Mouse (Mus musculus) common myeloid progenitor, adult 5-6 weeks (primary cell): Measurements from ENCODE around the gene Zfp719. TPM values are rescaled to one million over a fixed set of nuclear protein-coding genes. Genes with fewer than 3 reads are reported as not detected.

Experiments
- ATAC-seq: replicated peaks from 2 replicates; pipeline ENCODE4 v1.8.0; 2016; ENCODE audit warnings: low read depth, mild to moderate bottlenecking, moderate TSS enrichment, inconsistent platforms; ENCODE audit not compliant: poor library complexity, severe bottlenecking
- total RNA-seq: library from RNA; stranded (forward); fragments of 200-1000, 187-1606 nt; gene quantifications from 2 replicates; pipeline ENCODE4 v1.2.3, GENCODE M21; 2017

Zfp719 gene
- total RNA-seq, result 7.8 and 8.1 TPM in 2 replicates

DNA sequence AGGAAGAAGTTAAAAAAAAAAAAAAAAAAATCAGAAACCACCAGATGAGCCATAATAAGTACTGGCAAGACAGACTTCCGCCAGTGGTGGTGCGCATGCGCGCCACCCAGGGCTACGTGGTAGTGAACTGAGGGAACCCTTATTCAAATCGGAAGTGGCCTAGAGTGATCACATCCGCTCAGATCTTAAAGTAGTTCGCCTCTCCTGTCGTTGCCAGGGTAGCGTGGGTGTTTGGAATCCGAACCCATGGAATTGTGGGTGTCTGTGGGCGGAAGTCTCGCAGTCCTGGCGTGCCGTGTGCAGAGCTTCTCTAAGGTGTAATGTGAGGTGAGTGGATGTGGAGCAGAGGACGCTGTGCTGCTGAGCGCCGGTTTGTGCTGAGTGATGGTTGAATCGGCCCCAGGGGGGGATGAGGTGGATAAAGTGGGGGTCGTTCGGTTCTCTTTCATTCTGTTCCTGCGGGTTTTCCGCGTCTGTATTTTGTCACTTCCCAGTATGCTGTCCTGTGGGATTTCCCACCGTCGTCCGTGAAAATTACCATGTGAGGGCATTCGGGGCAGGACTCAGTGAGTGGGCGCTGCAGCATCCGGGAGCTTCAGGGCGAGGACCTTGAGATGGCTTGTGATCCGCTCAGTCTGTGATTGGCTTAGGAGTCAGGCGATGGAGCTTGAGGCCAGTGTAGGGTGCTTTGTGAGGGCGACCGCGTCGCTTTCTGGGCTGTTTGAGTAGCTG lies at the start of gene Zfp719:
Gene Zfp719 (plus strand): TSS at position 171 of the 732 bp plus-strand sequence.
- ATAC-seq, result peak; percentile 98

DNA sequence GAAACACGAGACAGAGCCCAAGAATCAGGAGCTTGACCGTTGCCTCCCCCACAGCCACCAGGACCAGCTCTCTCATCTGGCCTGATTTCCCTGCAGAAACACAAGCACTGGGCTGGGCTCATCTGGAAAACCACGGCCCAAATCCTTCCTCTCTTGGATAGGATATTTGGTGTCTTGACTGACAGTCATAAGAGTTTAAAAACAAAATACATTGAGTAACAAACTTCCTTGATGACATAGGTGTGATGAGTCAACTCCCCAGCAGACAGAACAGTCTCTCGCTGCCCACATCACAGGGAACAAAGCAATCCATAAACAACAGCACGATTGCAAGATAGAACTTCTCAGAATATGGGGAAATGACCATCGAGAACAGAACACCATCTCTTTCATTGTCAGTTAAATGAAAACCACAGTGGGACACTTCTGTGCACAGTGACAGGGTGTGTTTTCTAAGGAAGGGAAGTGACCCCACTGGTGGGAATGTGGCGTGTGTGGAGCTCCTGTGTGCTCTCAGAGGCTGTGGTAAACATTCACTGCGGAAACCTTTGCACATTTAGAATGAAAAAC lies 49.1 kb upstream of the Zfp719 start:
- ATAC-seq, result peak; percentile 65

GRCm38 (mm10) chr7:43532936-43533505 lies 46.4 kb upstream of the Zfp719 start:
- peak; percentile 88 for ATAC-seq

DNA sequence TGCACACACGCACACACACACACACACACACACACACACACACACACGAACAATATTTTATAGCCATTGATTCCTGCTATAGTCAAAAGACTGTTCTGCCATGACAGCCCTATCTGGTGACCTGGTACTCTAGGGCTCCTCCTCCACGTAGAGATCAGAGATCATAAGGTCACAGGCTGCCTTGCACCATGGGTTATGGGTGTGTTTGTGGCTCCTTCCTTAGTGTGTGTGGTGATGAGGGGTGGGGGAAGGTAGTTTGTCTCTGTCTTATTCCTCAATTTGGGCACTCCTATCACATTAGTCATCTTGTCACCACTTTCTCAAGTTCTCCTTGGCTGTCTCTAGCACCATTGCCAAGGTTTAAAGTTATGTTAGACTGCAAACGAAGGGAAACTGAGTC lies 40.9 kb upstream of the Zfp719 start:
- no peak for ATAC-seq

GRCm38 (mm10) chr7:43544225-43544977 lies 35.0 kb upstream of the Zfp719 start, which contains the start of gene Cd33:
Gene Cd33, minus strand, starts transcription at chr7:43544428.
- peak; percentile 77 for ATAC-seq

- peak; percentile 68 for ATAC-seq
Measured at GRCm38 (mm10) chr7:43545656-43546545, 33.5 kb upstream of the Zfp719 start.

DNA sequence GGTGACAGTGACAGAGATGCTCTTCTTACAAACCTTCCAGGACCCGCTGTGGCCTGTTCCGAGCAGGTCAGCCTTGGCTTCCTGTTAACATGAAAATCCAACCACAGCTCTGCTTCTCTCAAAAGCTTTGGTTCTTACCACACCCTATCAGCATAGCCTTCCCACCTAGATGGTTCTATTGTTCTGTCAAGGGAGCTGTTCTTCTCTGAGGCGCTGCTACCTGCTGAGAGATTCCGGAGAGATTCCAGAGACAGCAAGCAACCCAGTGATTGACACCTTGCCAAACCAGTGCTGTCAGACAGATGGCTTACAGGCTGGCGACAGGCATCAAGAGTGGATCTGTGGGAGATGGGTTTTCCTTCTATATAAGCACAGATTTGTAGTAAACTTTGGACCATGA lies 31.7 kb upstream of the Zfp719 start:
- ATAC-seq, result no peak

DNA sequence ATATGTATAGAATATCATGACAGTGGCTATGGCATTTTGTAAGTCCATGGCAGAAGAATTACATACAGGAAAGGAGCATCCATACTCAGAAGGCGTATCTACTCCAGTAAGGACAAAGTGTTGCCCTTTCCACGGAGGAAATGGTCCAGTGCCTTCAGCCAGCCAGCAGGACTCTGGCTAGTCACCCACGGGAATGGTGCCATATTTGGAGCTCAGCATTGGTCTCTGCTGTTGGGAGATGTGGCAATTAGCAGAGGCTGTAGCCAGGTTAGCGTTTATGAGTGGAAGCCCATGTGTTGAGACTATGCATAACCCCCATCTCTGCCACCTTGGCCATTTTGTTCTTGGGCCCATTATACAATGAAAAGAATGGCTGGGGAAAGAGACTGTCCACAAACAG lies 31.2 kb upstream of the Zfp719 start:
- ATAC-seq, result no peak

DNA sequence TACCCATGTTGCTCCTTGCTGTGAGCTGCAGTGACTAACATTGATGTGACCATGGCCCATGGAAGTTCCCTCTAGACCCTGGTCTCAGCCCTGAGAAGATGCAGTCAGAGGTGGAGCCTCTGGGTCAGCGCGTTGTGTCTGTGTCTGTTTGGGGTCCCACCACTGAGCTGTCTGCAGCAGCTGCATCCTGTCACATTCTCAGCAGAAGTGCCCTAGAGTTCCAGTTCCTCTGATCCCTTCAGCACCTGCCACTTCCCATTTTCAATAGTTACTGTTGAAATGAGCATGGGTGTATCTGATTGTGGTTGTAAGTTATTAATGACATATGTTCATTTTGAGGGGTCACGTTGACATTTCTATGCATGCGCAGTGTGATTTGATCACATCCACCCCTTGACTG lies 26.3 kb upstream of the Zfp719 start:
- ATAC-seq, result peak; percentile 79

DNA sequence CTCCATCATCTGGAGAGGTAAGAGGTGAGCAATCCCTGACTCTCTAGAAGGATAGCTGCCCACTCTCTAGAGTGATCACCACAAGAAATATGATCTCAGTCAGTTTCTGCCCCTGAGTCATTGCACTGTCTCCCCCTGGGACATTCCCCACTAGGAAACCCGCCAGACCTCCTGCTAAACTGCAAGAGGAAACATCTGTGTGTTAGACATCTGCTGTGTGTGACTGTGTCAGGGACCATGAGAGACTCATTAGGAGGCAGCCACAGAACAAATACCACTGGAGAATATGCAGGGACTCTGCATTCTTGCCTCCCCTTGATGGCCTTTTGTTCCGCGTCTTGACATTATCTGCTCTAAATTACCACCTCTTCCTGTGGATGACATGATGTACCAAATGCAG lies 24.9 kb upstream of the Zfp719 start:
- peak; percentile 80 for ATAC-seq

- no peak for ATAC-seq
Measured at GRCm38 (mm10) chr7:43555351-43555750, 24.1 kb upstream of the Zfp719 start.

DNA sequence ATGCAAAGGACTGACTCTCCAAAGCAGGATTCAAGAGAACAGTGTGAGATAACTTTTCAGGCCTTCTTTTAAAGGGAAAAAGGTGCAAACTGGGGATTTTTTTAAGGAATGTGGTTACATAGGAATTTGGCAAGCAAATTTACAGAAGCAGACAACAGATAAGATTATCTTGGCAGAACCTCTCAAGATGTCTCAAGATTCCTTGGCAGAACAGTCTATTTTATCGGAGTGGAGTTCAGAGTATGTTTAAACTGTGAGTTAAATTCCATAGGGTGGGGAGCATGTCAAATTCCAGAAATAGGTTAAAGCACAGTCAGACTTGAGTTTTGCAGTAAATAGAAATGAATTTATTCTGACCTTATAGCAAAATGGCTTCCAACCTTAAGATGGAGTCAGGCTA lies 22.5 kb upstream of the Zfp719 start:
- no peak for ATAC-seq

DNA sequence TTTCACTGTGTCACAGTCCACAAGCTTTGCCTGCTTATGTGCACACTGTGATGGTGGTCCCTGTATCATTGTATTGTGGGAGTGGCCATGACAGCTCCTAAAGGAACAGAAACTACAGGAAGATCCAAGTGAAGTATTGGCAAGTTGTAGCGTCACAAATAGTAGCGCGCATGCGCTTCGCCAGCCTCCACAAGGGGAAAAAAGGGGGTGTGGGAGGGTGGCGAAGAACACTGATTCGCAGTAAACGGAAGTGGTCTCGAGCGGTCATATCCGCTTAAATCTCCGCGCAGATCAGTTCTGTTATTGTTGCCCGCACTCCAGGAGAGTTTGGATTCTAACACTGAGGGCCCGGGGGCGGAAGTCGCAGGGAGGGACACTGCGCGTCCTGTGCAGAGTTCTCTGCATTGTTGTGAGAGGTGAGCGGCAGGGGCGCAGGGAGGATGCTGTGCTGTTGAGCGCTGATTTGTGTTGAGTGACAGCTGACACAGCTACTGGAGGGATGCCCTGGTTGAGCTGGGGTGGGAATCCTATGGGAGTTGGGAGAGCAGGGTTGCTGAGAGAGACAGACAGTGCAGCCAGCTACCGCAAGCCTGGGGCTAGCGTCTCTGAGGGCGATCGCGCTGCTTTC lies 17.3 kb upstream of the Zfp719 start, which contains the start of gene Zfp658:
Gene Zfp658 (plus strand): TSS at position 251 of the 628 bp plus-strand sequence.
- peak; percentile 85 for ATAC-seq

DNA sequence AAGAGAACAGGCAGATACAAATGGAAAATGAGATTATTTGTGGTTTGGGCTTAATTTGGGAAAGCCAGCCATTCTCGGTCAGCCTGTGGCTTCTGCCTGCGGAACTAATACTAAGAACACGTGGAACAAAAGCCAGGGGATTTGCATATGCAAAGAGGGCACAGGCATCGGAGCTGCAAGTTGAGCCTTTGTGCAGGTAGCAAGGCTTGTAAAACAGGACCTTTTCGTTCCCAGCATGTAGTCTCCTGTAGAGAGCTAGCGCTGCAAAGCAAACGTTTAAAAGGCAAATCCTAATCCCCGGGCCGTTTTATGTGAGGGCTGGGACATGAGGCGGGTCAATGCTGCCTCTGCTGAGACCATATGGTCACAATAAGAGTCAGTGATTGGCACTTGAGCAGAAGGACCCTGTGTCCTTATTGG lies 16.7 kb upstream of the Zfp719 start:
- peak; percentile 36 for ATAC-seq

GRCm38 (mm10) chr7:43563300-43563699 lies 16.1 kb upstream of the Zfp719 start:
- peak; percentile 59 for ATAC-seq

DNA sequence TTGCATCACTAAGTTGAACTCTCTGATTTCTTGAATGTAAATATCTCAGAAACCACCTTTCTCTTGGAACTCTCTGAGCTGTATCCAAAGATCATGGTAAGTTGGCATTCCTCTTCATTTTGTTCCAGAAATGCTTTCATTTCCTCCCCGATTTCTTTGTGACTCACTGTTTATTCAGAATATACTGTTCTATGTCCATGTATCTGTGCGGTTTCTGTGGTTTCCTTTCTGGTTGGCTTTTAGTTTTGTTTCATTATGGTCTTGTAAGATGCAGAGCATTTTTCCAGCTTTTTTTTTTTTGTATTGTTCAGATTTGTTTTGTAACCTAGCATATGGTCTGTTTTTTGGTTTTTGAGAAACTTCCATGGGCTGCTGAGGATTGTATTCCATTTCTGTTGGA lies 8.2 kb upstream of the Zfp719 start:
- no peak for ATAC-seq

DNA sequence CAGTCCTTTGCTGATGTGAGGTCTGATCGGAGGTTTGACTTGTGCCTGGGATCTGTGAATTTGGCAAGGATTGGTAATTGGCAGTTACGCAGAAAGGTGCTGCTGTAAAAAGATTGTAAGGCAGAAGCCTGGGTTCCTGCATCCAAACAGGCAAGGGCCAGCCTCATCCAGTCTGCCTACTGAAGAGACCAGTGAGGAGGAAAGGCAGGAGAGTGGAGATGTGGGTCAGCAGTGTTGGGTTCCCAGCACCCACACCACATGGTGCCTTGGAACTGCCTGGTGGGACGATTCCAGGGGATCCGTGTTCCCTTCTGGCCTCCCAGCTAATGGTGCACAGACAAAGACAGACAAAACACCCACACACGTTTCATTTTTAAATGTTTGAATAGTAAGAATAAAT lies 1.1 kb downstream of the Zfp719 start:
- ATAC-seq, result no peak

- ATAC-seq, result no peak
Measured at GRCm38 (mm10) chr7:43584790-43585189, 5.4 kb downstream of the Zfp719 start.

GRCm38 (mm10) chr7:43601884-43602283 lies 22.5 kb downstream of the Zfp719 start:
- no peak for ATAC-seq
